Mouse (Mus musculus) olfactory bulb, adult 2 months (tissue): ENCODE measurements around the gene Gm47995. TPM values are rescaled to one million over a fixed set of nuclear protein-coding genes. Genes with fewer than 3 reads are reported as not detected.
"Not testable (repeated sequence)": the region's sequence is repeated elsewhere in the genome, so short reads cannot be mapped to it uniquely, and the experiment has no call there.

Source experiments
- H3K27ac ChIP-seq: fragments of 200-500 bp; 2 replicates; pipeline ENCODE4 v1.5.1; 2012; ENCODE audit warnings: low read depth, low read length; ENCODE audit not compliant: insufficient read depth
- H3K4me1 ChIP-seq: fragments of 200-500 bp; 2 replicates; pipeline ENCODE4 v1.6.1; 2012; ENCODE audit warnings: low read length; ENCODE audit not compliant: control insufficient read depth, insufficient read depth
- H3K4me3 ChIP-seq: fragments of 200-500 bp; 2 replicates; pipeline ENCODE4 v1.5.1; 2012; ENCODE audit warnings: mild to moderate bottlenecking, low read depth, low read length, moderate library complexity; ENCODE audit not compliant: insufficient read depth
- CTCF ChIP-seq: fragments of 200-500 bp; IDR thresholded peaks from 2 replicates; pipeline ENCODE4 v1.5.1; 2012; ENCODE audit warnings: low read depth, mild to moderate bottlenecking, low read length, moderate library complexity; ENCODE audit not compliant: insufficient read depth
- POLR2A ChIP-seq: fragments of 200-500 bp; IDR thresholded peaks from 2 replicates; pipeline ENCODE4 v1.6.1; 2012; ENCODE audit warnings: mild to moderate bottlenecking, low read depth, low read length, moderate library complexity; ENCODE audit not compliant: insufficient read depth
- WGBS: fragments of 180-500 bp; shearing (Covaris S2); methylation state at CpG from one replicate; pipeline ENCODE4 v1.1.7; 2018; 5-methylcytosine and 5-hydroxymethylcytosine counted together
- polyA plus RNA-seq: library from polyadenylated mRNA; stranded (reverse); fragments of >200 nt; gene quantifications from 2 replicates; pipeline ENCODE4 v1.2.4, GENCODE M21; 2012; ENCODE audit warnings: low replicate concordance; ENCODE audit not compliant: missing spikeins, insufficient read depth, insufficient read length

The Gm47995 gene
- not detected in 2 replicates for polyA plus RNA-seq

- not testable (repeated sequence) for H3K4me3 ChIP-seq, H3K27ac ChIP-seq, H3K4me1 ChIP-seq
- 88% methylated on average over 3 of the region's 4 CpGs for WGBS
Observed at GRCm38 (mm10) chr1:151198120-151198519, at the start of gene Gm47995. Gm47995 (plus strand) TSS chr1:151198448.

DNA sequence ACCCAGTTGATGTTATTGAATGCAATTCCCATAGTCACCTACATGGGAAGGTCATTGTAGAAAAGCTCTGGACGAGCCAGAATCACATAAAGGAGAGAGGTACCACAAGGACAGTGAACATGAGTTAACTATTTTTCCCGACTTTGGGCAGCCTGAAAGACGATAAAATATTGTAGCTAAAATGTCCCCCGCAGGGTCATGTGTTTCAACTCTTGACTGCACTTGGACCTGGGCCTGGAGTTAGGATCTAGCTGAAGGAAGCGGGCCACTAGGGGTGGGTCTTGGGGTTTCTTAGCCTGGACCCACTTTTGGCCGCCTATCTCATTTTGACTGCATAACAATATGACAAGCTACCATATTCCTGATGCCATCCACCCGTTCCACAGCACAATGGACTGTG is 48.0 kb upstream of the Gm47995 start:
- no peaks in the 10 kb centered on the region for H3K4me1 ChIP-seq
- TF ChIP-seq CTCF: no peak
- WGBS: 96% methylated on average over 7 of the region's 7 CpGs
- no peak overlapping the region for H3K27ac ChIP-seq
- H3K4me3 ChIP-seq: no peak overlapping the region

- Histone ChIP-seq H3K4me3 (no peak overlapping the region), H3K4me1 (no peaks in the 10 kb centered on the region), H3K27ac (no peak overlapping the region)
- TF ChIP-seq POLR2A (no peak), CTCF (no peak)
- WGBS: 85% methylated on average over 2 of the region's 2 CpGs
Observed at GRCm38 (mm10) chr1:151151089-151151488, 47.2 kb upstream of the Gm47995 start.

GRCm38 (mm10) chr1:151153056-151153652 is 45.1 kb upstream of the Gm47995 start:
- no peak for TF ChIP-seq POLR2A
- no peak for TF ChIP-seq CTCF
- no peak overlapping the region for H3K4me3 ChIP-seq
- WGBS: 74% methylated on average over 6 of the region's 6 CpGs

DNA sequence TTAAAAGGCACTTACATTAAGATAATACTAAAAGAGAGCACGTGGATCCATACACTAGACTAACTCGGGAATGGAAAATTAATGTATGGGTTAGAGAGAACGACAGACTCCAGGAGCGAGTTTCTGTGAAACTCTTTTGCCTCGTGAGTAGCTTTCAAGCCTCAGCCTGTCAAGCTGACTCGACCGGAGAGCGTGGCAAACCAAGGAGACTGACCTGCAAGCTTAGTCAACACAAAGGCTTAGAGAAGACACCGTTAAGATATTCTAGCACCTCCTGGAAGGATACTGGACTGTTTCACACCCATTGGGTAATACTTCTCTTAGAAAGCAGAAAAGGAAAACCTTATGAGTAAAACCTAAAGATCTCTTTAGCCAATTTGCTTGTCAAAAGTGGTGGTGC is 44.1 kb upstream of the Gm47995 start:
- not testable (repeated sequence) for H3K27ac ChIP-seq, H3K4me1 ChIP-seq, H3K4me3 ChIP-seq
- 90% methylated on average over 9 of the region's 9 CpGs for WGBS

More at GRCm38 (mm10) chr1:151153056-151153652, 45.1 kb upstream of the Gm47995 start:
- H3K27ac ChIP-seq: no peak overlapping the region
- no peaks in the 10 kb centered on the region for H3K4me1 ChIP-seq

GRCm38 (mm10) chr1:151156129-151156528 is 42.1 kb upstream of the Gm47995 start:
- TF ChIP-seq POLR2A (no peak), CTCF (no peak)
- H3K4me1 ChIP-seq: no peaks in the 10 kb centered on the region
- WGBS: 97% methylated on average over 3 of the region's 3 CpGs
- H3K27ac ChIP-seq: no peak overlapping the region
- no peak overlapping the region for H3K4me3 ChIP-seq

DNA sequence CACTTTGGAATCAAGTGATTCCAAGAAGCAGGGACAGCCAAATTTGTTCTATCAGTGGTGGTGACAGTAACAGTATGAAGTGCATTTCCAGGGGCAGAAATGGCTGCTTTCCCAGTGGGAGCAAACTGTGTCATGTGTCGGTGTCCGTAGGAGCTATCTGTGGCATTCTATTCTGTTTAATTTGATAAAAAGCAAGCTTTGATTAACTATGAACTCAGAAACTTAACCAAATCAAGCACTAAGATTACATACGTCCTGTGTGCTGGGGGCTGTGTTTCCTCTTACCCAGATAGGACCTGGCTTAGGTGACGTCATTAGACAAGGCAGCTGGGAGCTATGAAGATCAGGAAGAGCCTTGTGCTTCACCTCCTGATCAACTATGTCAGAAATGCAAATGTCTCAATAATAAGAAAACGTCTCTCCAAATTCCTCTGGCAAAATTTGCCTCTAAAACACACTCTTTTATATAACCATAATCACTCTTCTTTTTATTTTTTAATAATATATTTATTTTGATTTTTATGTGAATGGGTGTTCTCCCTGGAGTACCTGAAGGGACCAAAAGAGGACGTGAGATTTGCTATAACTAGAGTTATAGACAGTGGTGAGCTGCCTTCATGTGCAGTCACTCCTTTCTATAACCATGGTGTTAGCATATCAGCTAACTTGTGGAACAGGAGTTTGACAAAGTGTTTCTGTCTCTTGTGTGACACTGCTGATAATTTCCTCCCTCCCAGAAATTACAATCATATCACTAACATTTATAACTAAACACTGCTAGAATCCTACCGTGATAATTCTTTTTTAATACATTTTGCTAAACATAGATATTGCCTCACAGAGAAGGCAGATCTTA is 41.2 kb upstream of the Gm47995 start:
- no peak overlapping the region for H3K4me3 ChIP-seq
- H3K4me1 ChIP-seq: no peaks in the 10 kb centered on the region
- H3K27ac ChIP-seq: no peak overlapping the region
- no peak for TF ChIP-seq CTCF
- no peak for TF ChIP-seq POLR2A
- 85% methylated on average over 7 of the region's 7 CpGs for WGBS

DNA sequence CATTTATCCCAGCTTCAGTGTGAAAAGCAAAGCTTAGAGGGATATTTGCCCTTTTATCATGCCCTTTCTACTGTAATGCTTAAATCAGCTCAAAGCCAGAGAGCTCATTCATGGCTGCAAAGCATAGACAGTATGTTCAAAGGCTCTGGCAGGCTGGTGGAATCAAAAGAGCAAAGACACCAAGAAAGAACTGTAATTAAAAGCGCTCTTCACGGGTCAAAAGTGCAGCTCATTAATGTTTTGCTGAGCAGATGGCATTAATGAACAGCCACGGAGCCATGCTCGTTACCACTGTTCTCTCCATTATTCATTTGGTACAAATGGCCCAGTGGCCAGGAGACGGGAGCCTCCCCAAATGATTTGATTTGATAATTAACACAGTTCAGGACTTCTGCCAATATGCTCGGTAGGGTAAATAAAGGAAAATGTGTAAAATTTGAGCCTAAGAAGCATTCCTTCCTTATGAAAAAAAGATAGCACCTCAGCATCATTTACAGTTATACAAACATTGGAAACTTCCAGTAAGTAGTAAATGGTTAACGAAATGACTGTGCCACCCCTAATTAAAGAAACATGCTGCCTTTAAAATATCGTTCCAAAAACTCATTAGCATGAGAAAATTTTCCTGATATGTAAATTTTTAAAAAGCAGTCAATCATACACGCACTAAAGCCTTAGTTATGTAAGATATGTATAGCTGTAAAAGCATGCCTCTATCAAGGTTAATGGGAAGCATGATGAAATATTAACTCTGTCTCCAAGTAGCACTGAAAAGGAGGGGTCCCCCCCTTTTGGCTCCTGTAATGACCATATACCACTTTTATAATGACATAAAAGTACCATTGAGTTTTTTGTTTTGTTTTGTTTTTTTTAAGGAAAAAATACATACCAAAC is 40.0 kb upstream of the Gm47995 start:
- TF ChIP-seq POLR2A: no peak
- no peak for TF ChIP-seq CTCF
- 39% methylated on average over 9 of the region's 9 CpGs for WGBS
- no peak overlapping the region for H3K4me3 ChIP-seq
- H3K27ac ChIP-seq: no peak overlapping the region
- H3K4me1 ChIP-seq: no peaks in the 10 kb centered on the region
